Mouse (Mus musculus) cerebellum, postnatal 4 days (tissue): ENCODE measurements around the gene Slc4a1.
"Not testable (repeated sequence)": the region's sequence is repeated elsewhere in the genome, so short reads cannot be mapped to it uniquely, and the experiment has no call there.

Experiments used
- DNase-seq, 2 experiments: peaks; one replicate each; pipeline ENCODE4 v3.0.0; 2022; ENCODE audit warnings: low spot score in 2 of 2, mixed read lengths in 1 of 2

The Slc4a1 gene

GRCm38 (mm10) chr11:102398007-102398825 is 32.2 kb upstream of the Slc4a1 start:
- peak in 1 of 2 experiments; percentile 55 for DNase-seq

- DNase-seq: no peak
Observed at GRCm38 (mm10) chr11:102396671-102397141, 30.7 kb upstream of the Slc4a1 start.

- DNase-seq: no peak
Observed at GRCm38 (mm10) chr11:102396263-102396662, 30.3 kb upstream of the Slc4a1 start.

GRCm38 (mm10) chr11:102395250-102395649 is 29.2 kb upstream of the Slc4a1 start:
- DNase-seq: peak in 1 of 2 experiments; percentile 26

- peak in 1 of 2 experiments; percentile 21 for DNase-seq
Observed at GRCm38 (mm10) chr11:102394421-102395124, 28.6 kb upstream of the Slc4a1 start.

- DNase-seq: peak in 1 of 2 experiments; percentile 59
Observed at GRCm38 (mm10) chr11:102393719-102394420, 27.9 kb upstream of the Slc4a1 start.

GRCm38 (mm10) chr11:102393238-102393634 is 27.2 kb upstream of the Slc4a1 start, which contains the start of gene Rundc3a:
Gene Rundc3a (plus strand): TSS chr11:102393403.
- peak; percentile 96 to 98 for DNase-seq

- no peak for DNase-seq
Observed at GRCm38 (mm10) chr11:102392441-102393237, 26.6 kb upstream of the Slc4a1 start.

- DNase-seq: not testable (repeated sequence)
Observed at GRCm38 (mm10) chr11:102389436-102389835, 23.4 kb upstream of the Slc4a1 start.

- no peak for DNase-seq
Observed at GRCm38 (mm10) chr11:102386121-102386520, 20.1 kb upstream of the Slc4a1 start.

GRCm38 (mm10) chr11:102385075-102385474 is 19.1 kb upstream of the Slc4a1 start:
- no peak for DNase-seq

GRCm38 (mm10) chr11:102384418-102384817 is 18.4 kb upstream of the Slc4a1 start:
- no peak for DNase-seq

- DNase-seq: no peak
Observed at GRCm38 (mm10) chr11:102383365-102384136, 17.5 kb upstream of the Slc4a1 start.

- no peak for DNase-seq
Observed at GRCm38 (mm10) chr11:102382794-102383193, 16.8 kb upstream of the Slc4a1 start.

GRCm38 (mm10) chr11:102381341-102382100 is 15.5 kb upstream of the Slc4a1 start:
- DNase-seq: no peak

- DNase-seq: no peak
Observed at GRCm38 (mm10) chr11:102380091-102380490, 14.1 kb upstream of the Slc4a1 start.

GRCm38 (mm10) chr11:102377186-102377585 is 11.2 kb upstream of the Slc4a1 start:
- DNase-seq: no peak

- DNase-seq: no peak
Observed at GRCm38 (mm10) chr11:102376196-102376835, 10.3 kb upstream of the Slc4a1 start.
